Mouse (Mus musculus) layer of hippocampus, adult 18-20 months (tissue): ENCODE results near the gene B4galt5. TPM values are rescaled to one million over a fixed set of nuclear protein-coding genes. Genes with fewer than 3 reads are reported as not detected.
A peak's percentile ranks its signal among the peaks of the same experiment; 100 is the strongest.

ENCODE experiments used
- DNase-seq, 2 experiments: peaks; one replicate each; pipeline ENCODE4 v3.0.0; 2022; ENCODE audit warnings: low spot score in 2 of 2
- total RNA-seq, 2 experiments: library from RNA; stranded (reverse); gene quantifications; 2 replicates each; pipeline ENCODE4 v1.2.3; 2021

Gene B4galt5
- total RNA-seq, 2 experiments from 2014 or later: 43.7 to 44.5 TPM

- peak; percentile 51 to 87 for DNase-seq
These were observed 68.6 kb downstream of the B4galt5 start for GRCm38 (mm10) chr2:167280090-167280985.

DNA sequence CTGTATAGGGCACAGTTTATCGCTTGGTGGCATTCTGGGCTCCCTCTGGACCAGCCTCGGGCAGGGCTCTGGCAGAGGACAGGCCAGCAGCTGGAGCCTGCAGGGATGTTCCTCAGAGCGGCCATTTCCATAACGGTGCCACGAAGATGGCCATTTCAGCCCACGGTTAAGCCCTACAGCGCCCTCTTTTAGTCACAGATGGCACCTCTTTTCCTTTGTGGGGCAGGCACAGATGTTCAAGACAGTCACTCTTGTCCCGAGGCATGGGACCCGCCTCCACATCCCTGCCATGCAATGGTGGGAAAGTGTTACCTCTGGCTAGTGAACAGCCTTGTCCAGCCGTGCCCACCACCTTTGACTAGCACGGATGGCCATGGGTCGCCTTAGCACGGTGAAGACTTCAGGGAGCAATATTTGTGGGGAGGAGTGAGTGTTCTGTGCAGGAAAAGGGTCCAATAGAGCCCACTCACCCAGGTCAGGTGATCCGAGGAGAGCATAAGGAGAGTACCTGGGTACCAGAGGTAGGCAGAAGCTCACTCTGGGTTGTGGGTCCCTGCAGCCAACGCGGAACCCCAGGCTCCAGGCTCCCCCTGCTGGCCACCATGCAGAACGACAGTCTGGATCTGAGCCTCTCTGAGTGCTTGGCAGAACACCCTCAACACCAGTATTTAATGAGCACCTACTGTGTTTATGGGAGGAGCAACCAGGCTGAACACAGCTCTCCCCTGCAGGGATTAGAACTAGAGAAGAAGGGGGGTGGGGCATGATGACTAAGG, 70.0 kb downstream of the B4galt5 start:
- DNase-seq: peak in 1 of 2 experiments; percentile 51

DNA sequence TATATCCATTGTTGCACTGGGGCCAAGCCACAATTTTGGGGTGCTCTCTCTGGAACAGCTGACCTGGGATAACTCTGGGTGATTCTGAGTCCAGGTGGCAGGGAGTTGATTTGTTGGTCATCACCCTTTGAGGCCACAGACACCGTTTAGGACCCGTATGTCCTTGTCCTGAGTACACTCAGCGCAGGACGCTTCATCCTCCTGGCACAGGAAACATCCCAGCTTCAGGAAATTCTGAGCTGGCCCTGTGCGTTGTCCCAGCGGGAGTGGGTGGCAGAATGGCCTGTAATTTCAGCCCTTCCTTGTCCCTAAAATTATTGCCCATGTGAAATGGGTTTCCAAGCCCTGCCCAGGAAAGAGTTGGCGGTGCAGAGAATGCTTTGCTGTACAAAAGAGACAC, 71.0 kb downstream of the B4galt5 start:
- no peak for DNase-seq

GRCm38 (mm10) chr2:167277026-167277425, 72.0 kb downstream of the B4galt5 start:
- no peak for DNase-seq

DNA sequence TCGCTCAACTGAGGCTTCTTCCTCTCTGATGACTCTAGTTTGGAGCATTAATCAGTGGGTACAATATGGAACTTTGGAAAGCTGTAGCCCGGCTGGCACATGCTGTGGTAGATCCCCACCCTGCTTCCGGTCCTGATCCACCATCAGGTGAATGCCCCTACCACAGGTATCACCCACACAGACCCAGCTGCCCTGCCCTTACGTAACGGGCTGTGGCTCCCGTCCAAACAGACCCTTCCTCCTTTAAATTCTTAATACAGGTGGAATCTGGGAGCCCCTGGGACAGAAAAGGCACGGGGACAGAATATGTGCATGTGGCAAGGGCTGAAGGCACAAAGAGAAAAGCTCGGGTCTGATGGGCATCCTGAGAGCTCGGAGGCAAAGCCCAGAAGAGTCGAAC, 73.1 kb downstream of the B4galt5 start:
- DNase-seq: no peak

DNA sequence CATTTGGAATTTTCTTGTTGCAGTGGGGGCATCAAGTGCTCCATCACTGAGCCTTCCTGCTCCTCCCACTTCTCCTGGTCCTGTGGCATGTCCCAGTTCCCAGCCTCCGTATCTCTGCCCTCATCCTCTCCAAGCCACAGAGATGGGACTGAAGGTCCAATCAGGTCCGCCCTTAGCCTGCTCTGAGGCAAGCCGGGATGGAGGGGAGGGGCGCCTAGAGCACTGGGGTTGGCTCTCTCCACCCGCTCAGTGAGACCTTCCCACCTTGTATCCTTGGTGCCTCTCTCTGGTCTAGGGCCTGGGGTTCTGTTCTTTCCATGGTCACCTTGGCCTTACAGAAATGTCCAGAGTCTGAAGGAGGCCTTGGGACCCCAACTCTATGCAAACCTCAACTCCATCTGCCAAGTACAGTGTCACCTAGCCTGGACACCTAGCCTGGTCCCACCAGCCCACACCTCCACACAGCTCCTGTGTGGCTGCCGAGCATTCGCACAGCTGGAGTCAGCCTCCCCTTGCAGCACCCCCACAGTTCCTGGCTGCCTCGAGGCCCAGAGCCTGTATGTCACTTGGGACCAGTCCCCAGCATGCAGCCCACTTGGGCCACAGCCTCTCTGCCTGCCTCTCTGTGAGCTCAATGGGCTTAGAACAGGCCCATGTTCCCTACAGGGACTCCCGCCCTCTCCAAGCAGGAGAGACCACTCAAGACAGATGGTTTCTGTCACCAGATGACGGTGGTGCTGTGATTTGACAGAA, 74.1 kb downstream of the B4galt5 start:
- no peak for DNase-seq

DNA sequence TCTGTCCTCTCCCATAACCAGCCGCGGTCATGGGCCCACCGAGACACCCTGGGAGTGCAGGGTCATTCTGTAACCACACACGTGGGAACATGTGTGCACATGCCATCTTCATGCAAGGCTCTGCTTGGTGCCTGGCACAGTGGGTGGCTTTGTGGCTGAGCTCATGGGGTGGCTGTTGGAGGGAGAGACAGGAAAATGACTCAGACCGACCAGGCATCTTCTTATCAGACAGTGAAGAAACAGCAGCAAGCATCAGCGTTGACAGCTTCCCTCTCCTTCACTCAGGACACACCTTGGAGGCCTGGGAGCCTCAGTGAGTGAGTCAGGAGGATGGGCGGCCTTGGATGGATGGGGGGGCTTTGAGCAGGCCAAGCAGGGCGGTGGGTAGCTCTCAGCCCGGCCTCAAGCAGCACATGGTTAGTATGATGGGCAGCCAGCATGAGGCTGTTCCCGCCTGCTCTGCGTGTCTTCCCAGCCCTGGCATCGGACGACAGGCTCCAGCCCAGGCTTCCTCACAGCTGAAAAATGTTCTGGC, 75.7 kb downstream of the B4galt5 start:
- no peak for DNase-seq

DNA sequence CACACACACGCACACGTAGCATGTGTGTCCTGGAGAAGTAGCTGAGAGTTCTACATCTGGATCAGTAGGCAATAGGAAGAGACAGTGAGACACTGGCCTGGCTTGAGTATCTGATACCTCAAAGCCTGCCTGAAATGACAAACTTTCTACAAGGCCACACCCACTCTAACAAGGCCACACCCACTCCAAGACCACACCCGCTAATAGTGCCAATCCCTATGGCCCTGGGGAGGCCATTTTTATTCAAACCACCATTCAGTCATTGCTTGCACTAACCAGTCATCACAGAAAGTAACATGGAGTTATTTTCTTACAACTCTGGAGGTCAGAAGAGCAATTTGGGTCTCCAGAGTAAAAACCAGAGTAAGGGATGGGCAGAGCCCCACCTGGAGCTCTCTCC, 76.3 kb downstream of the B4galt5 start:
- no peak for DNase-seq

GRCm38 (mm10) chr2:167271121-167271521, 77.9 kb downstream of the B4galt5 start:
- DNase-seq: no peak

- DNase-seq: no peak
These were observed 78.5 kb downstream of the B4galt5 start for GRCm38 (mm10) chr2:167270496-167270895.

- DNase-seq: no peak
These were observed 80.3 kb downstream of the B4galt5 start for GRCm38 (mm10) chr2:167268721-167269120.

GRCm38 (mm10) chr2:167268411-167268690, 80.6 kb downstream of the B4galt5 start:
- no peak for DNase-seq

DNA sequence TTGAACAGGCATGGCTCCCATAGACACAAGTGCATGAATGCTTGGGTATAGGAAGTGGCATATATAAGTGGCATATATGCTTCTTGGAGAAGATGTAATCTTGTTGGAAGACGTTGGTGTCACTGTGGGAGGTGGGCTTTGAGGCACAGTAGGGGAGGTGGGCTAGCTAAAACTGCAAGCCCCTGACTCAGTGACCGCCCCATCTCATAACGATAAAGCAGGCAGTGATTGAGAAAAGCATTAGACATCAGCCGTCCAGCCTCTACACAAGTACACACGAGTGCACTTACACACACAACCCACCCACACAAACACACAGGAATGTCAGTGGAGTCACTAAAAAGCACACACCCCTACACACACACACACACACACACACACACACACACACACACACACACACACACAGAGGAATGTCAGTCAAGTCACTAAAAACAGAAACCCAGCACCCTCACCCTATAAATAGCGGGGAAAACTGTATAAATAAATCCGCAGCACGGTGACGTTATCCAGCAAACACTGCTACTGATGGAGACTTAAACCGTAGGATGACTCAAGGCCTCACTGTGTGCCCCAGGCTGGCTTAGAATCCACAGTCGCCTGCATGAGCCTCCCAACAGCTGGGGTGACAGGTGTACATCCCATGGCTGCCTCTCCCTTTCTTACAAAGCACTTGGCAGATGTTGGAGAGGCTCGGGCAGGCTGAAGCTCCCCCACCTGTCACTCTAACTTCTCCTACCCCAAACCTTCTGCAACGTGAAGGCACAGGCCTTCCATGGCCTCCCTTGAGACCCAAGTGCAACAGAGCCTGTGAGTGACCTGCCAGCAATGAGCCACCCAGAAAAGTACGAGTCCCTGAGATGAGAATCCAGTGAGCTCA, 81.2 kb downstream of the B4galt5 start:
- DNase-seq: peak in 1 of 2 experiments; percentile 20

DNA sequence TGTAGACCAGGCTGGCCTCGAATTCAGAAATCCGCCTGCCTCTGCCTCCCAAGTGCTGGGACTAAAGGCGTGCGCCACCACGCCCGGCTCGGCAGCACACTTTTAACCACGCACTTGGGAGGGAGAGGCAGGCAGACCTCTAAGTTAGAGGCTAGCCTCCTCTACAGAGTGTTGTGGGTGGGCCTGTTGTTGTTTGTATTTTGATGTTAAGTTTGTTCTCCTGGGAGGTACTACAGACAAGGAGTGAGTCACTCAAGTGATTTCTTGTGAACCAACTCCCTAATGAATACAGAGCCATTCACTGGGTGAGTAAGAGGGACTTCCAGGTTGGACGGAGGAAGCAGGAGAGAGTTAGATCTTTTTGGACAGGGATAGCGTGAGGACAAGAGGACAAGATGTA, 82.8 kb downstream of the B4galt5 start:
- no peak for DNase-seq

GRCm38 (mm10) chr2:167265806-167266205, 83.2 kb downstream of the B4galt5 start:
- DNase-seq: no peak

- DNase-seq: no peak
These were observed 84.0 kb downstream of the B4galt5 start for GRCm38 (mm10) chr2:167265021-167265420.

DNA sequence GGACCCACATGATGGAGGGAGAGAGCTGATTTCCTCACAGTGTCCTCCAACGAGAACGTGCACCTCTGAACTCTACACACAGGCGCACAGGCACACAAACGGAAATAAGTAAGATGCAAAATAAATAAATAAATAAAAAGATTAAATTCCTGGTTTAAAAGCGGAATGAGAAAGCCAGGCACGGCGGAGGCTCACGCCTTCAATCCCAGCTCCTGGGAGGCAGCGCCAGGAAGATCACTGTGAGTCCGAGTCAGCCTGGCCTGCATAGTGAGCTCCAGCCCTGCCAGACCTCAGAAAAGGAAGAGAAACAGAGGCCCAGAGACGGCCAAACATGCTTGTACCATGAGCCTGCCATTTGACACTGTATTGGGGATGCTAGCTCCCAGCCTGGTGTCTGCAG, 85.1 kb downstream of the B4galt5 start:
- DNase-seq: no peak

- no peak for DNase-seq
These were observed 85.8 kb downstream of the B4galt5 start for GRCm38 (mm10) chr2:167263040-167263810.

- DNase-seq: no peak
These were observed 86.5 kb downstream of the B4galt5 start for GRCm38 (mm10) chr2:167262433-167262832.

DNA sequence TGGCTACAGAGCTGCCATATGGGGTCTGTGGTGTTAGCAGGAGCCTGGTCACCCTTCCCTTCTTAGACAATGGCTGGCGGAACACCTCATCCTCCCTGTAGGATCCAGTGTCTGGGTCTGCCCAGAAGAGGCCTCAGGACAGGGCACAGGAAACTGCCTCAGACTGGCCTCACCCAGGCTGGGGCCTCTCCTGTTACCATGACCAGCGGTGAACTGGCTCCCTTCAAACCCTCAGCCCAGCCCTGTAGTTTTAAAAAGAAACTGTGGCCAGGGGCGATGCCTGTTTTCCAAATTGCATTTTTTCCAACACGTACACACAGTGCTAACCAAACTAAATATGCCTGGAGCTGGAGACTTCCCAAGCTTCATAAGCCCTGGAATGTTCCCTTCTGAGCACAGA, 87.9 kb downstream of the B4galt5 start:
- no peak for DNase-seq
